Mouse (Mus musculus) thymus, adult 2 months (tissue): ENCODE measurements around the gene Nfia. TPM values are rescaled to one million over a fixed set of nuclear protein-coding genes. Genes with fewer than 3 reads are reported as not detected.

ENCODE experiments used
- DNase-seq: peaks from one replicate; pipeline ENCODE4 v3.0.0; 2021
- H3K27ac ChIP-seq: fragments of 200-500 bp; 2 replicates; pipeline ENCODE4 v1.5.1; 2012; ENCODE audit warnings: low read length, control low read depth; ENCODE audit not compliant: control insufficient read depth, insufficient read depth
- H3K27me3 ChIP-seq: fragments of 200-500 bp; 2 replicates; pipeline ENCODE4 v1.6.1; 2012; ENCODE audit warnings: mild to moderate bottlenecking, low read length, moderate library complexity, mixed read lengths; ENCODE audit not compliant: control insufficient read depth, insufficient read depth
- H3K36me3 ChIP-seq: fragments of 200-500 bp; 2 replicates; pipeline ENCODE4 v1.6.1; 2012; ENCODE audit warnings: mild to moderate bottlenecking, low read length, moderate library complexity; ENCODE audit not compliant: control insufficient read depth, insufficient read depth
- H3K4me1 ChIP-seq: fragments of 200-500 bp; replicated peaks from 2 replicates; pipeline ENCODE4 v1.6.1; 2012; ENCODE audit warnings: low read length; ENCODE audit not compliant: control insufficient read depth, insufficient read depth
- H3K4me3 ChIP-seq: fragments of 200-500 bp; 2 replicates; pipeline ENCODE4 v1.5.1; 2012; ENCODE audit warnings: mild to moderate bottlenecking, low read length, control low read depth, moderate library complexity; ENCODE audit not compliant: control insufficient read depth, insufficient read depth
- CTCF ChIP-seq: fragments of 200-500 bp; IDR thresholded peaks from 2 replicates; pipeline ENCODE4 v1.5.1; 2012; ENCODE audit warnings: mild to moderate bottlenecking, control low read depth, low read length, moderate library complexity, borderline replicate concordance; ENCODE audit not compliant: control insufficient read depth, poor library complexity, insufficient read depth; ENCODE audit errors: extremely low read depth
- POLR2A ChIP-seq: fragments of 200-500 bp; IDR thresholded peaks from 2 replicates; pipeline ENCODE4 v1.6.1; 2012; ENCODE audit warnings: mild to moderate bottlenecking, low read length, control low read depth, moderate library complexity; ENCODE audit not compliant: control insufficient read depth, poor library complexity, insufficient read depth; ENCODE audit errors: extremely low read depth
- WGBS: fragments of 180-500 bp; shearing (Covaris S2); methylation state at CpG from one replicate; pipeline ENCODE4 v1.1.7; 2018; 5-methylcytosine and 5-hydroxymethylcytosine counted together
- polyA plus RNA-seq: library from polyadenylated mRNA; depleted of rRNA; stranded (reverse); fragments of >200 nt; gene quantifications from 2 replicates; pipeline ENCODE4 v1.2.3, GENCODE M21; 2012; rRNA removed

Gene Nfia
- polyA plus RNA-seq, result 26.4 and 33.6 TPM in 2 replicates

GRCm38 (mm10) chr4:97772641-97773040, at the start of gene Nfia:
TSS of gene Nfia (plus strand) at chr4:97772734.
- Histone ChIP-seq H3K4me1 (peaks cover 6% of the 10 kb centered on the region), H3K27ac (peak within 1 kb of the TSS; percentile 83), H3K27me3 (peaks cover 5% of the 10 kb centered on the region), H3K36me3 (no peaks in the 10 kb centered on the region), H3K4me3 (peak within 1 kb of the TSS; percentile 64)
- TF ChIP-seq CTCF (no peak), POLR2A (no peak)
- no peak for DNase-seq
- under 1% methylated on average over 9 of the region's 9 CpGs for WGBS

DNA sequence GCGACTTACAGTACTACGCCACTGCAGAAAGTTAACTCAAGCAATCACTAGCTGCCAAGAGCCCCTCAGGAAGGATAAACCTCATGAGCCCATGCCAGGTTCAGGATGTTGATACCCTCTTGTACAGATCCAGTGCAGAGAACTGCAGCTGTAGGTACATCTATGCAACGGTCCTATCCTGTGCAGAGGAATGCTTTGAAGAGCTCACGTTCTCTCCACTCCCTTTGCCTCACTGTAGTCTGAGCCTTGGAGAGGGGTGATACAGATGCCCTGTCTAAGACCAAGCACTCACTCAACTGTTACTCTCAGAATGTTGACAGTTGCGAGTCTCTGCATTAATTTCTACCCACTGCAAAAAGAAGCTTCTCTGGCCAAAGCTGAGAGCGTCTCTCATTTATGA, 49.2 kb upstream of the Nfia start:
- H3K4me1 ChIP-seq, result no peaks in the 10 kb centered on the region
- DNase-seq, result no peak
- no peaks in the 10 kb centered on the region for H3K36me3 ChIP-seq
- TF ChIP-seq POLR2A (no peak), CTCF (no peak)
- no peak overlapping the region for H3K4me3 ChIP-seq
- no peaks in the 10 kb centered on the region for H3K27me3 ChIP-seq
- WGBS, result 96% methylated on average over 6 of the region's 6 CpGs
- no peak overlapping the region for H3K27ac ChIP-seq

DNA sequence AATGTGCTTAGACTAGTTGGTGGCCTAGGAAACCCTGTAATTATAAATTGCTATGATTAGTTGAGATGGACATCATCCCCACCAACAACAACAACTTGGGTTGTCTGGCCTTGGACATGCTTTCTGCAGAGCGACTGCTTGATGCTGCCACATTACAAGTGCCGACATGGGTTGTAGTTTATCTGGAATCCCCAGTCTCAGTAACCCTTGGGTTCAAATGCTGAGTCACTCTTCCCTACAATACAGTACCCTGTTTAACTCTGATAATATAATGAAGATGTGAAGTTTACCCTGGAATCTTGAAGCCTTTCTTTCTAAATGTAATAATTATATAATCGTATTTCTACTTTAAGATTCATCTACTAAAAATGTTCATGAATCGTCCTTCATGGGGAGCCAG, 44.0 kb upstream of the Nfia start:
- TF ChIP-seq CTCF, result no peak
- no peak for TF ChIP-seq POLR2A
- DNase-seq, result no peak

DNA sequence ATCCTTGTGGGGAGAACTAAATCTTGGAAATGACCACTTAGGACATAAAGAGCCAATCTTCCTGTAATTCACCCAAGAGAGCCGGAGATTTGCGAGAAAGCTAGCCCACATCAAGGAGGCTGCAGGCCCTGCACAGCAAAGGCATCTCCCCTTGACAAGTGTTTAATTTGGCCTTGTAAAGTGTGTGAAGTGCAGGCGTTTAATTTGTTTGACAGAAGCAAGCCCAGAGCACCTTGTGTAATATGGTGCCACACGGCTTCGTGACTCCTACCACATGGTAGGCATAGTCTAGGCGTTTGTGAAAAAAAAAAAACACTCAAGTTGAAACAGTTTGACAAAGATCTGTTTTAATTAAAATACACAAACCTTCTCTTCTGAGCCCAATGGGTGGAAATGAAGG, 42.5 kb upstream of the Nfia start:
- DNase-seq, result no peak
- Histone ChIP-seq H3K27ac (no peak overlapping the region), H3K27me3 (no peaks in the 10 kb centered on the region), H3K4me3 (no peak overlapping the region), H3K36me3 (no peaks in the 10 kb centered on the region), H3K4me1 (no peaks in the 10 kb centered on the region)
- TF ChIP-seq CTCF (no peak), POLR2A (no peak)
- 94% methylated on average over 6 of the region's 6 CpGs for WGBS

More for the DNA sequence above, 44.0 kb upstream of the Nfia start:
- Histone ChIP-seq H3K27me3 (no peaks in the 10 kb centered on the region), H3K36me3 (no peaks in the 10 kb centered on the region), H3K4me1 (no peaks in the 10 kb centered on the region), H3K27ac (no peak overlapping the region), H3K4me3 (no peak overlapping the region)
- WGBS, result 97% methylated on average over 4 of the region's 4 CpGs

- no peaks in the 10 kb centered on the region for H3K36me3 ChIP-seq
- H3K27ac ChIP-seq, result no peak overlapping the region
- H3K27me3 ChIP-seq, result no peaks in the 10 kb centered on the region
- WGBS, result 70% methylated on average over 3 of the region's 3 CpGs
- no peak for DNase-seq
- H3K4me3 ChIP-seq, result no peak overlapping the region
- H3K4me1 ChIP-seq, result no peaks in the 10 kb centered on the region
- TF ChIP-seq CTCF, result no peak
Observed at GRCm38 (mm10) chr4:97730416-97730815, 42.1 kb upstream of the Nfia start.

GRCm38 (mm10) chr4:97733392-97733791, 39.1 kb upstream of the Nfia start:
- no peak overlapping the region for H3K27ac ChIP-seq
- DNase-seq, result no peak
- TF ChIP-seq CTCF, result no peak
- no peak for TF ChIP-seq POLR2A
- no peaks in the 10 kb centered on the region for H3K36me3 ChIP-seq
- H3K4me3 ChIP-seq, result no peak overlapping the region
- no peaks in the 10 kb centered on the region for H3K4me1 ChIP-seq
- no peaks in the 10 kb centered on the region for H3K27me3 ChIP-seq
- 86% methylated on average over 1 of the region's 1 CpGs for WGBS

- Histone ChIP-seq H3K4me1 (peaks cover 9% of the 10 kb centered on the region), H3K4me3 (no peak overlapping the region), H3K27me3 (no peaks in the 10 kb centered on the region), H3K36me3 (no peaks in the 10 kb centered on the region), H3K27ac (no peak overlapping the region)
- TF ChIP-seq CTCF (no peak), POLR2A (no peak)
- 94% methylated on average over 5 of the region's 5 CpGs for WGBS
- DNase-seq, result no peak
Observed at GRCm38 (mm10) chr4:97743932-97744331, 28.6 kb upstream of the Nfia start.
